Comparison of ENCODE assay signal across 17 mouse cellular contexts in genomic region chr16:85090992-85091391, GRCm38 (mm10).
A peak's percentile ranks its signal among the peaks of the same experiment; 100 is the strongest.
DNase-seq lines count a peak whose midpoint lies in the region; ATAC-seq and TF ChIP-seq lines count a peak whose summit lies in the region.
"Had no signal": no experiment of that assay in that cellular context is flagged by ENCODE, and none has a peak within 500 bp of the region (broad histone marks: within the 10 kb centered on the region; RNA-seq: fewer than 3 reads in every experiment).

No protein-coding gene starts in this region.

- H3K4me3 ChIP-seq in heart, embryonic 16.5 days (ENCODE audit: low read length), result no peak overlapping the region
- H3K4me3 ChIP-seq in midbrain, embryonic 13.5 days (replicated peaks), result no peak overlapping the region
- no peak overlapping the region for H3K4me3 ChIP-seq in midbrain, embryonic 14.5 days (replicated peaks; ENCODE audit: low read depth, low read length)
- H3K4me3 ChIP-seq in forebrain, embryonic 14.5 days (ENCODE audit: low read depth, low read length), result no peak overlapping the region
- no peak overlapping the region for H3K4me3 ChIP-seq in olfactory bulb, adult 2 months (ENCODE audit: insufficient read depth, low read depth, low read length)
- H3K4me3 ChIP-seq: liver, embryonic 13.5 days had no signal

- 46% methylated on average over 14 of the region's 14 CpGs for WGBS in heart, embryonic 16.5 days
- WGBS in midbrain, embryonic 13.5 days, result 79% methylated on average over 14 of the region's 14 CpGs
- 83% methylated on average over 14 of the region's 14 CpGs for WGBS in midbrain, embryonic 14.5 days
- WGBS in forebrain, embryonic 14.5 days, result 46% methylated on average over 14 of the region's 14 CpGs
- WGBS in olfactory bulb, adult 2 months, result 27% methylated on average over 14 of the region's 14 CpGs

- H3K4me1 ChIP-seq in heart, embryonic 16.5 days (ENCODE audit: control insufficient read depth, insufficient read depth, low read length), result peaks cover 27% of the 10 kb centered on the region
- peaks cover 78% of the 10 kb centered on the region for H3K4me1 ChIP-seq in midbrain, embryonic 13.5 days (replicated peaks)
- H3K4me1 ChIP-seq in midbrain, embryonic 14.5 days (ENCODE audit: control insufficient read depth, insufficient read depth, low read length), result peaks cover 36% of the 10 kb centered on the region
- peaks cover 66% of the 10 kb centered on the region for H3K4me1 ChIP-seq in forebrain, embryonic 14.5 days (ENCODE audit: control insufficient read depth, insufficient read depth, low read length)
- H3K4me1 ChIP-seq in olfactory bulb, adult 2 months (ENCODE audit: control insufficient read depth, insufficient read depth, low read length), result peaks cover 11% of the 10 kb centered on the region
- H3K4me1 ChIP-seq: liver, embryonic 13.5 days had no signal

- no peak for TF ChIP-seq CTCF in olfactory bulb, adult 2 months (IDR thresholded peaks at IDR 0.05; ENCODE audit: insufficient read depth, low read depth, low read length)

- H3K9ac ChIP-seq in heart, embryonic 16.5 days (ENCODE audit: low read length), result no peak overlapping the region
- H3K9ac ChIP-seq in midbrain, embryonic 13.5 days (replicated peaks), result no peak overlapping the region
- no peak overlapping the region for H3K9ac ChIP-seq in midbrain, embryonic 14.5 days (replicated peaks; ENCODE audit: low read length)
- 0 out of 2 replicates have a peak overlapping the region, but pooled peaks have one; percentile 13 for H3K9ac ChIP-seq in forebrain, embryonic 14.5 days (ENCODE audit: low read length)
- H3K9ac ChIP-seq: liver, embryonic 13.5 days had no signal

- no peak for ATAC-seq in heart, embryonic 16.5 days (replicated peaks; ENCODE audit: extremely low read depth, insufficient read depth, low FRiP score)
- no peak for ATAC-seq in midbrain, embryonic 13.5 days
- ATAC-seq in midbrain, embryonic 14.5 days (ENCODE audit: low FRiP score, low TSS enrichment), result no peak
- ATAC-seq in forebrain, embryonic 14.5 days, result peak; percentile 3; the same call in 1 of the 2 replicates
- ATAC-seq: CD4-positive, CD25-positive, alpha-beta regulatory T cell, adult 4 months; intestine, embryonic 16.5 days had no signal

- DNase-seq in heart, postnatal 36 days, result no peak
- DNase-seq in midbrain, embryonic 14.5 days, result no peak
- DNase-seq in forebrain, embryonic 14.5 days (ENCODE audit: low spot score), result peak; percentile 61
- DNase-seq in embryo, embryonic 9.5 days (ENCODE audit: extremely low spot score), result no peak
- DNase-seq in adrenal gland, postnatal 14 days, result no peak
- DNase-seq: adrenal gland, adult 8-10 months; cerebellum, adult 8-10 months; gastrocnemius, postnatal 36 days; kidney, postnatal 14 days; liver, embryonic 13.5 days; right cerebral cortex, adult 18-20 months; thymus, postnatal 25 days had no signal

- intact Hi-C loops in heart, postnatal 36 days (cut with DNase I), result no loop called here

- TF ChIP-seq POLR2A in olfactory bulb, adult 2 months (IDR thresholded peaks at IDR 0.05; ENCODE audit: insufficient read depth, low read depth, low read length), result no peak

- no peaks in the 10 kb centered on the region for H3K9me3 ChIP-seq in heart, embryonic 16.5 days (replicated peaks; ENCODE audit: control insufficient read depth, low read length)
- H3K9me3 ChIP-seq in midbrain, embryonic 13.5 days, result no peaks in the 10 kb centered on the region
- no peaks in the 10 kb centered on the region for H3K9me3 ChIP-seq in midbrain, embryonic 14.5 days (ENCODE audit: control insufficient read depth, low read length)
- no peaks in the 10 kb centered on the region for H3K9me3 ChIP-seq in forebrain, embryonic 14.5 days (replicated peaks; ENCODE audit: control insufficient read depth, low read length)
- H3K9me3 ChIP-seq: liver, embryonic 13.5 days had no signal

- H3K4me2 ChIP-seq in heart, embryonic 16.5 days (ENCODE audit: low read depth, low read length), result peak overlapping the region; percentile 40
- no peak overlapping the region for H3K4me2 ChIP-seq in midbrain, embryonic 13.5 days (replicated peaks)
- H3K4me2 ChIP-seq in midbrain, embryonic 14.5 days (ENCODE audit: low read length), result no peak overlapping the region
- peak overlapping the region; percentile 28 for H3K4me2 ChIP-seq in forebrain, embryonic 14.5 days (ENCODE audit: low read length)
- H3K4me2 ChIP-seq: liver, embryonic 13.5 days had no signal

- no peaks in the 10 kb centered on the region for H3K36me3 ChIP-seq in heart, embryonic 16.5 days (ENCODE audit: control insufficient read depth, insufficient read depth)
- no peaks in the 10 kb centered on the region for H3K36me3 ChIP-seq in midbrain, embryonic 13.5 days
- H3K36me3 ChIP-seq in midbrain, embryonic 14.5 days (ENCODE audit: control insufficient read depth, insufficient read depth, low read length), result no peaks in the 10 kb centered on the region
- no peaks in the 10 kb centered on the region for H3K36me3 ChIP-seq in forebrain, embryonic 14.5 days (ENCODE audit: control insufficient read depth, insufficient read depth, low read length)
- H3K36me3 ChIP-seq: liver, embryonic 13.5 days had no signal

- H3K27ac ChIP-seq in heart, embryonic 16.5 days (ENCODE audit: low read length), result no peak overlapping the region
- H3K27ac ChIP-seq in midbrain, embryonic 13.5 days, result 0 out of 2 replicates have a peak overlapping the region, but pooled peaks have one; percentile 16
- no peak overlapping the region for H3K27ac ChIP-seq in midbrain, embryonic 14.5 days (replicated peaks; ENCODE audit: low read depth, low read length)
- peak overlapping the region; percentile 29 for H3K27ac ChIP-seq in forebrain, embryonic 14.5 days (ENCODE audit: low read depth, low read length)
- peak overlapping the region; percentile 26 for H3K27ac ChIP-seq in olfactory bulb, adult 2 months (ENCODE audit: insufficient read depth, low read depth, low read length)
- H3K27ac ChIP-seq: liver, embryonic 13.5 days had no signal

- no peaks in the 10 kb centered on the region for H3K27me3 ChIP-seq in heart, embryonic 16.5 days (ENCODE audit: control insufficient read depth, insufficient read depth, low read length)
- H3K27me3 ChIP-seq in midbrain, embryonic 13.5 days, result no peaks in the 10 kb centered on the region
- no peaks in the 10 kb centered on the region for H3K27me3 ChIP-seq in midbrain, embryonic 14.5 days (ENCODE audit: control insufficient read depth, insufficient read depth, low read length)
- H3K27me3 ChIP-seq in forebrain, embryonic 14.5 days (replicated peaks; ENCODE audit: control insufficient read depth, insufficient read depth, low read length), result no peaks in the 10 kb centered on the region
- H3K27me3 ChIP-seq: liver, embryonic 13.5 days had no signal

Comparison
In these comparisons a context has a peak if more than half of its experiments do, and no peak if none do; other contexts are left out.
1. H3K27ac ChIP-seq: peak in midbrain, embryonic 13.5 days (single experiment), forebrain, embryonic 14.5 days (single experiment) and olfactory bulb, adult 2 months (single experiment); none in heart, embryonic 16.5 days (single experiment) and midbrain, embryonic 14.5 days (single experiment).
2. H3K4me2 ChIP-seq: peak in heart, embryonic 16.5 days (single experiment) and forebrain, embryonic 14.5 days (single experiment); none in midbrain, embryonic 13.5 days (single experiment) and midbrain, embryonic 14.5 days (single experiment).